Mouse (Mus musculus): ENCODE measurements at regions not wholly inside any gene's neighbourhood (a gene's known extent, or its start where the extent isn't known, plus 50 kb on each side); places are given as distances from the start of the nearest gene placed in this dataset.
"Not testable (repeated sequence)": the region's sequence is repeated elsewhere in the genome, so short reads cannot be mapped to it uniquely, and the experiment has no call there.

GRCm38 (mm10) chr10:91447974-91448703 is 267.0 kb upstream of the Tmpo start:
- no peak for DNase-seq (ENCODE audit: low spot score in 2 of 2)

- DNase-seq (ENCODE audit: low spot score in 2 of 2) = no peak
These were observed 262.2 kb upstream of the Tmpo start for GRCm38 (mm10) chr10:91443321-91443720.

GRCm38 (mm10) chr10:91440051-91440450 is 258.9 kb upstream of the Tmpo start:
- no peak for DNase-seq (ENCODE audit: low spot score in 2 of 2)

- no peak for DNase-seq (ENCODE audit: low spot score in 2 of 2)
These were observed 256.8 kb upstream of the Tmpo start for GRCm38 (mm10) chr10:91437917-91438316.

GRCm38 (mm10) chr10:91436091-91436569 is 255.0 kb upstream of the Tmpo start:
- DNase-seq (ENCODE audit: low spot score in 2 of 2) = no peak

GRCm38 (mm10) chr10:91430281-91430680 is 249.2 kb upstream of the Tmpo start:
- DNase-seq (ENCODE audit: low spot score in 2 of 2) = no peak

GRCm38 (mm10) chr10:91426584-91426983 is 245.5 kb upstream of the Tmpo start:
- no peak for DNase-seq (ENCODE audit: low spot score in 2 of 2)

GRCm38 (mm10) chr10:91425625-91426385 is 244.7 kb upstream of the Tmpo start:
- DNase-seq (ENCODE audit: low spot score in 2 of 2) = not testable (repeated sequence)

GRCm38 (mm10) chr10:91424786-91425185 is 243.7 kb upstream of the Tmpo start:
- DNase-seq (ENCODE audit: low spot score in 2 of 2) = no peak

- DNase-seq (ENCODE audit: low spot score in 2 of 2) = no peak
These were observed 206.1 kb upstream of the Tmpo start for GRCm38 (mm10) chr10:91387255-91387654.

GRCm38 (mm10) chr10:91384372-91384771 is 203.3 kb upstream of the Tmpo start:
- DNase-seq (ENCODE audit: low spot score in 2 of 2) = no peak

GRCm38 (mm10) chr10:91376683-91377082 is 195.6 kb upstream of the Tmpo start:
- no peak for DNase-seq (ENCODE audit: low spot score in 2 of 2)

- DNase-seq (ENCODE audit: low spot score in 2 of 2) = no peak
These were observed 186.4 kb upstream of the Tmpo start for GRCm38 (mm10) chr10:91367488-91367887.

- no peak for DNase-seq (ENCODE audit: low spot score in 2 of 2)
These were observed 181.5 kb upstream of the Tmpo start for GRCm38 (mm10) chr10:91362587-91362986.

GRCm38 (mm10) chr10:91361621-91362020 is 180.5 kb upstream of the Tmpo start:
- DNase-seq (ENCODE audit: low spot score in 2 of 2) = no peak

- DNase-seq (ENCODE audit: low spot score in 2 of 2) = no peak
These were observed 164.3 kb upstream of the Tmpo start for GRCm38 (mm10) chr10:91345465-91345864.

- no peak for DNase-seq (ENCODE audit: low spot score in 2 of 2)
These were observed 161.0 kb upstream of the Tmpo start for GRCm38 (mm10) chr10:91342083-91342482.

- DNase-seq (ENCODE audit: low spot score in 2 of 2) = no peak
These were observed 158.2 kb upstream of the Tmpo start for GRCm38 (mm10) chr10:91339361-91339760.

GRCm38 (mm10) chr10:91326661-91327312 is 145.7 kb upstream of the Tmpo start:
- DNase-seq (ENCODE audit: low spot score in 2 of 2) = no peak

- no peak for DNase-seq (ENCODE audit: low spot score in 2 of 2)
These were observed 145.1 kb upstream of the Tmpo start for GRCm38 (mm10) chr10:91326144-91326655.

GRCm38 (mm10) chr10:91321226-91321625 is 140.1 kb upstream of the Tmpo start:
- DNase-seq (ENCODE audit: low spot score in 2 of 2) = no peak

- DNase-seq (ENCODE audit: low spot score in 2 of 2) = no peak
These were observed 138.5 kb upstream of the Tmpo start for GRCm38 (mm10) chr10:91319442-91320112.
